Mouse (Mus musculus) hindbrain, postnatal 0 days (tissue): ENCODE data around the gene Gcsam. TPM values are rescaled to one million over a fixed set of nuclear protein-coding genes. Genes with fewer than 3 reads are reported as not detected.

Experiments used
- ATAC-seq: fragments of 200-750 bp; cut with Nextera tagmentation; 2 replicates; pipeline ENCODE4 v1.8.0; 2017; ENCODE audit warnings: mild to moderate bottlenecking, moderate TSS enrichment, moderate library complexity
- DNase-seq: peaks from one replicate; pipeline ENCODE4 v3.0.0-alpha.2; 2015; ENCODE audit warnings: low spot score
- H3K27ac ChIP-seq: fragments of 300-500 bp; sonication (generic); 2 replicates; pipeline ENCODE4 v1.5.1; 2014; ENCODE audit warnings: mild to moderate bottlenecking
- H3K27me3 ChIP-seq: fragments of 300-500 bp; sonication (generic); 2 replicates; pipeline ENCODE4 v1.6.1; 2014; ENCODE audit warnings: low read length, mixed read lengths; ENCODE audit not compliant: insufficient read depth
- H3K36me3 ChIP-seq: fragments of 300-500 bp; sonication (generic); 2 replicates; pipeline ENCODE4 v1.6.1; 2014; ENCODE audit warnings: low read length, mixed read lengths; ENCODE audit not compliant: insufficient read depth
- H3K4me1 ChIP-seq: fragments of 300-500 bp; sonication (generic); 2 replicates; pipeline ENCODE4 v1.6.1; 2014; ENCODE audit warnings: antibody characterized with exemption, low read length, mixed read lengths; ENCODE audit not compliant: insufficient read depth
- H3K4me2 ChIP-seq: fragments of 300-500 bp; sonication (generic); 2 replicates; pipeline ENCODE4 v1.6.1; 2014; ENCODE audit warnings: low read depth, mild to moderate bottlenecking, low read length, moderate library complexity, mixed read lengths
- H3K4me3 ChIP-seq: fragments of 300-500 bp; sonication (generic); 2 replicates; pipeline ENCODE4 v1.5.1; 2014; ENCODE audit warnings: low read length
- H3K9ac ChIP-seq: fragments of 300-500 bp; sonication (generic); replicated peaks from 2 replicates; pipeline ENCODE4 v1.6.1; 2014; ENCODE audit warnings: mild to moderate bottlenecking, low read length, moderate library complexity, mixed read lengths
- H3K9me3 ChIP-seq: fragments of 300-500 bp; sonication (generic); 2 replicates; pipeline ENCODE4 v1.6.1; 2016; ENCODE audit warnings: low read length, mixed read lengths
- CTCF ChIP-seq: IDR thresholded peaks from 2 replicates; pipeline ENCODE4 v1.5.1; 2016; ENCODE audit warnings: antibody characterized with exemption, control low read depth, low read depth
- WGBS: fragments of 180-500 bp; shearing (Covaris S2); extraction: QIAGEN DNeasy Blood & Tissue Kit; methylation state at CpG from one replicate; pipeline ENCODE4 v1.1.7; 2014; 5-methylcytosine and 5-hydroxymethylcytosine counted together
- polyA plus RNA-seq: library from polyadenylated mRNA; unstranded; fragments of >200 nt; fragmentation: Nextera tagmentation; extraction: Ambion mirVana; gene quantifications from 2 replicates; pipeline ENCODE4 v1.2.1, GENCODE M21; 2015
- total RNA-seq: library from RNA; depleted of rRNA; stranded (reverse); fragments of >200 nt; gene quantifications from 2 replicates; pipeline ENCODE4 v1.2.3, GENCODE M21; 2014

The Gcsam gene
- total and polyA plus RNA-seq, 2 experiments from 2014 or later, result not detected

DNA sequence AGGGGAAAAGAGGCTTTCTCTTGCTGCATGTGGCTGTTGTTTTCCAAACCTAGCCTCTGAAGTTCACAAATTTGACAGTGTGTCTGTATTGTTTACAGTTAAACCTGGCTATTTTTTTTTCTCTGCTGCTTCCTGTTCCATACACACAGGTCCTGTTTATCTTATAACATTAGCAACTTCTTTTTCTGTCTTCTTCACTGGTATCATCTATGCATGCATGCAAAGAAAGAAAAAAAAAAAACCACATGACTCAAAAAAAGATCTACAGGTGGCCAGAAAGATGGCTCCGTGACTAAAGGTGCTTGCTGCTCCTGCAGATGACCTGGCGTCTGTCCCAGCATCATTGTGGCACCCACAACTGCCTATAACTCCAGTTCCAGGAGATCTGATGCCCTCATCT, 15.2 kb downstream of the Gcsam start:
- H3K4me1 ChIP-seq, result no peaks in the 10 kb centered on the region
- no peak overlapping the region for H3K4me2 ChIP-seq
- H3K4me3 ChIP-seq, result no peak overlapping the region
- H3K27ac ChIP-seq, result no peak overlapping the region
- H3K36me3 ChIP-seq, result no peaks in the 10 kb centered on the region
- H3K27me3 ChIP-seq, result no peaks in the 10 kb centered on the region
- H3K9ac ChIP-seq, result no peak overlapping the region
- 86% methylated on average over 2 of the region's 2 CpGs for WGBS
- no peaks in the 10 kb centered on the region for H3K9me3 ChIP-seq
- TF ChIP-seq CTCF, result no peak
- DNase-seq (no peak), ATAC-seq (no peak)

DNA sequence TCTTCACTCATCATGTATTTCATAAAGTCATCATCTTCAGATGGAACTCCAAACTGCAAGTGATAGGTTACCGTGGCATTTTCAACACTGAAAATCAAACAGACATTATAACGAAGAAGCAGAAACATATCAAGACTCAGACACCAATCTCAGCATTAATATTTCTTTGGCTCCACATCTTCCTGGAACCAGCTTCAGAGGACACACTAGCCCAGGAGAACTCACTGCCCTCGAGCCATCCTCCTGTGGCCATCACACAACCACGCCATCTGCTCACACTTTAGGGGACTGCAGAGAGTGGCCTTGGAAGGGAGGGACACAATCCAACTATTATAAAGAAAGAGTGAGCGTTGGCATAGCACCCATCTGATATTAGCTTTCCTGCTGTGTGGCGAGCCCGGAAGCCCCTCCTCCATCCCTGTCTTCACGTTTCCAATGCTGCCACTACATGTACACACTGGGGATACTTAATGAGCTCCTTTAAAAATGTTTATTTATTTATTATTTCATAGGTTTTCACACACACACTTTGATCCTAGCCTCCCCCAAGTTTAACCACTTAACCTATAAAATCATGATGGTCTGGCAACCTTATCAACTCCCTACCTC, 19.4 kb downstream of the Gcsam start:
- WGBS, result 74% methylated on average over 8 of the region's 8 CpGs
- Histone ChIP-seq H3K4me1 (no peaks in the 10 kb centered on the region), H3K4me3 (no peak overlapping the region), H3K27ac (no peak overlapping the region), H3K9ac (no peak overlapping the region), H3K36me3 (no peaks in the 10 kb centered on the region), H3K27me3 (no peaks in the 10 kb centered on the region), H3K9me3 (no peaks in the 10 kb centered on the region), H3K4me2 (no peak overlapping the region)
- DNase-seq, result no peak
- TF ChIP-seq CTCF, result no peak
- ATAC-seq, result no peak

DNA sequence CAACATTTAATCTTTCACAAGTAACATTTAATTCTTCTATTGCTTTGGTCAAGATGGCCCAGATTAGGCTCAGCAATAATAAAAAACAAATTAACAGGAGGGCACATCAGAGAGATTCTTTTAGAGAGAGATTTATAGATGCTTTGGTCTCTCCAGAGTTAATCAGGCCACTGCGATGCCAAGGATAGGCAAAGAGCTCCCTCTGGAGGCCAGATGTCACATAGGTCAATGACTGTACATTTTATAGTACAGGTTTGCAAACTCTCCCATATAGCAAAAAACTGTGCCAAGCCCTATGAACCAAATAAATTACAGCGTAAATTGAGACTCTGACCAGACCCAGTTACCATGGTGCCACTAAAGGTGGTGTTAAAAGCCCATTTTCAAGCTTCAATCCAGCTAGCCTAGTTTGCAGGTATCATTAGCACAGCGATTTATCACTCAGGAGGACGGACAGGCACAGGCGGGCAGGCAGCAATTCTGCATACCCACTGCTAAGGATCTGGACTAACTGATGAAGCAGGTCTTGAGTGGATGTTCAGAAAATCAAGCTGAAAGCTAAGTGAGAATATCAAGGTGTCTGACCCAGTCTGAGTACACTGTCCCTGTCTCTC, 20.3 kb downstream of the Gcsam start:
- Histone ChIP-seq H3K4me1 (no peaks in the 10 kb centered on the region), H3K4me3 (no peak overlapping the region), H3K9ac (no peak overlapping the region), H3K27ac (no peak overlapping the region), H3K27me3 (no peaks in the 10 kb centered on the region), H3K9me3 (no peaks in the 10 kb centered on the region), H3K4me2 (no peak overlapping the region), H3K36me3 (no peaks in the 10 kb centered on the region)
- WGBS, result 56% methylated on average over 5 of the region's 5 CpGs
- DNase-seq (peak; percentile 87), ATAC-seq (peak; percentile 85)
- TF ChIP-seq CTCF, result peak; percentile 84

DNA sequence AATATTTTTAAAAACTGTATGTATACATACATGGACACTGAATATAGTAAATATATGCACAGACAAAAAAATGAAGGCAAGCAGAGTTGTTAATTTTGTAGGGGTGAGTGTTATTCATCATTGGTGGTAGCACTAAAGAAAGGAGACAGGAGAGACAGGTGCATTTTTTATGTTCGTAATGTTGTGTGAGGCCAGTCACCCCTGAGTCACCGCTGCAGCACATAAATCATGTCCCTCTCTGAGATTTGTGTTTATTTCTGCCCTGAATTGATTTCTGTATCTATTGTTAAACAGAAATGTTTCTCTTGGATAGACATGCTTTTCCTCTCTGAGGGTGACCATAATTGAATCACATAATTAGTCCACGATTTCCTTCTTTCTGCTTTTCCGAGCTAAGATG, 22.2 kb downstream of the Gcsam start:
- H3K27ac ChIP-seq, result no peak overlapping the region
- no peaks in the 10 kb centered on the region for H3K27me3 ChIP-seq
- no peaks in the 10 kb centered on the region for H3K9me3 ChIP-seq
- TF ChIP-seq CTCF, result no peak
- H3K4me2 ChIP-seq, result no peak overlapping the region
- no peak overlapping the region for H3K9ac ChIP-seq
- WGBS, result 74% methylated on average over 4 of the region's 4 CpGs
- no peaks in the 10 kb centered on the region for H3K36me3 ChIP-seq
- ATAC-seq (no peak), DNase-seq (no peak)
- no peak overlapping the region for H3K4me3 ChIP-seq
- H3K4me1 ChIP-seq, result no peaks in the 10 kb centered on the region

DNA sequence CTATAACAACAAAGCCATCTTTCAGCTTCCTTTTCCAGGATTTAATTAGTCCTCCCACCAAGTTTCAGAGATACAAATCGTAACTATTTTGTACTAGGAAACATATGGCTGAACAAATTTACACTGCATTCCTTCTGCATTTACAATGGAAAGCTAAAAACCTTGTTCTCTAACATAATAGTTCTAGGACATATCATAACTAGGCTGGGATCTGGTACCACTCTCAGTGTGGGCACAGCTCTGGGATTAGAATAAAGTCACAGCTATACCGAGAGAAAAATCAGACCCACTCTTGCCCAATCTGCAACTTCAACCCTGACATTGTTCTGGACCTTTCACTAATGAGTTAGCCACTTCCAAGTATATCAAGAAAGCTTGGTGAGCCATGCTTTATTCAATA, 25.6 kb downstream of the Gcsam start:
- Histone ChIP-seq H3K9ac (no peak overlapping the region), H3K4me3 (no peak overlapping the region), H3K36me3 (no peaks in the 10 kb centered on the region), H3K4me2 (no peak overlapping the region), H3K27me3 (no peaks in the 10 kb centered on the region), H3K27ac (no peak overlapping the region), H3K4me1 (no peaks in the 10 kb centered on the region), H3K9me3 (no peaks in the 10 kb centered on the region)
- DNase-seq (no peak), ATAC-seq (no peak)
- TF ChIP-seq CTCF, result no peak
- WGBS, result 88% methylated on average over 2 of the region's 2 CpGs

DNA sequence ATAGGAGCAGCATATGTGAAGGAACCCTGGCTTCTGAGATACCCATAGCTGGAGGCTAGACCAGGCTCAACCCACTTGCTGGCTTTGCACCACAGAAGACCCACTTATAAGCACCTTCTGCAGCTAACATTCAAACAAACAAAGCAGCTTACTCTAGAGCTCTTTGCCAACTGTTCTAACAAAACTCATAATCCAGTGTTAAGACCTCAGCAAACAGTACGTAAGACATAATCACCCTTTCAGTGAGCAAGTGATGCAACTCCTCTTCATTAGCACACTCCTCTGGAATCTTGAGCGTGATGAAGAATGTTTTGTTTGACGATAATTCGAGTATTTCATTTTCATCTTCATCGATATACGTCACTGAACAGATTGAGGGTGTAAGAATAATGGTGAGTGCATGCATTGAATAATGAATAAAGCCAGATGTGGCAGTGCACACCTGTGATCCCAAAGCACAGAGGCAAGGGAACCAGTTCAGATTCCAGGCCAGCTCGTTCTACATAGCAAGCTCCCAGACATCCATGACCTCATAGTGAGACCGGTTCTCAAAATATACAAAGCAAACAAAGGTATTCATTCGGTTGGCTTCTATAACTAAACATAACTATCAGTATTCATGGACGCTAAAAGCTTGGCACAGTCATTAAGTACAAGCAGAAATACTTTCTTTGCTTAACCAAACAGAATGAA, 30.0 kb downstream of the Gcsam start:
- no peaks in the 10 kb centered on the region for H3K27me3 ChIP-seq
- H3K4me1 ChIP-seq, result no peaks in the 10 kb centered on the region
- no peak overlapping the region for H3K4me3 ChIP-seq
- no peak overlapping the region for H3K27ac ChIP-seq
- no peak overlapping the region for H3K4me2 ChIP-seq
- no peak for ATAC-seq
- H3K9me3 ChIP-seq, result no peaks in the 10 kb centered on the region
- no peak overlapping the region for H3K9ac ChIP-seq
- no peaks in the 10 kb centered on the region for H3K36me3 ChIP-seq
- no peak for TF ChIP-seq CTCF
- DNase-seq, result no peak
- WGBS, result 84% methylated on average over 10 of the region's 10 CpGs

DNA sequence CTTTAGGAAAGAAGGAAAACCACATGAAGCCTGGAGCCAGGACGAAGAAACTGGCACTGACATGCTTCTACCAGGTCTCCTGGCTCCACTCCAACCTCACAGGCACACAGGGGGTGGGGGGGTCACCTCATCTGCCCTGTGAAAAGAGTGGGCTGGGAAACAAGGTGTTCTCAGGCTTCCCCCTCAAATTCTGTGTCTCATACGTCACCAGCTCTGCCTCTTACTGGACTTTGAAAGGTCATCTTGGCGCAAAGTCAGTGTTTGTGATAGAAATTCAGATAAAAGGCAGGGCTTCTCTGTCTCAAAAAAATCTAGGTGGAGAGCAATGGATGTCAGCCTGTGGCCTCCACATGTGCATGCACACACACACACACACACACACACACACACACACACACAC, 31.1 kb downstream of the Gcsam start:
- Histone ChIP-seq H3K9ac (no peak overlapping the region), H3K36me3 (no peaks in the 10 kb centered on the region), H3K4me1 (no peaks in the 10 kb centered on the region), H3K4me2 (no peak overlapping the region), H3K4me3 (no peak overlapping the region), H3K27ac (no peak overlapping the region), H3K27me3 (no peaks in the 10 kb centered on the region), H3K9me3 (no peaks in the 10 kb centered on the region)
- 57% methylated on average over 3 of the region's 3 CpGs for WGBS
- ATAC-seq (no peak), DNase-seq (no peak)
- TF ChIP-seq CTCF, result no peak
